Mouse (Mus musculus) common myeloid progenitor, adult 5-6 weeks (primary cell): ENCODE measurements around the gene Lbx1. TPM values are rescaled to one million over a fixed set of nuclear protein-coding genes. Genes with fewer than 3 reads are reported as not detected.

ENCODE experiments used
- ATAC-seq: replicated peaks from 2 replicates; pipeline ENCODE4 v1.8.0; 2016; ENCODE audit warnings: low read depth, mild to moderate bottlenecking, moderate TSS enrichment, inconsistent platforms; ENCODE audit not compliant: poor library complexity, severe bottlenecking
- total RNA-seq: library from RNA; stranded (forward); fragments of 200-1000, 187-1606 nt; gene quantifications from 2 replicates; pipeline ENCODE4 v1.2.3, GENCODE M21; 2017

Lbx1 gene
- total RNA-seq, 1 experiment from 2014 or later: not detected

- peak; percentile 77 for ATAC-seq
Observed at GRCm38 (mm10) chr19:45220593-45221457, 14.8 kb downstream of the Lbx1 start.

- peak; percentile 74 for ATAC-seq
Observed at GRCm38 (mm10) chr19:45216240-45216639, 19.4 kb downstream of the Lbx1 start.

- ATAC-seq: no peak
Observed at GRCm38 (mm10) chr19:45215431-45215830, 20.2 kb downstream of the Lbx1 start.

- ATAC-seq: no peak
Observed at GRCm38 (mm10) chr19:45209776-45210422, 25.7 kb downstream of the Lbx1 start.

GRCm38 (mm10) chr19:45209191-45209590, 26.4 kb downstream of the Lbx1 start:
- ATAC-seq: no peak

GRCm38 (mm10) chr19:45208438-45209060, 27.1 kb downstream of the Lbx1 start:
- ATAC-seq: no peak

- peak; percentile 90 for ATAC-seq
Observed at GRCm38 (mm10) chr19:45207662-45208437, 27.8 kb downstream of the Lbx1 start.

GRCm38 (mm10) chr19:45207153-45207552, 28.5 kb downstream of the Lbx1 start:
- no peak for ATAC-seq

- no peak for ATAC-seq
Observed at GRCm38 (mm10) chr19:45205311-45206105, 30.1 kb downstream of the Lbx1 start.

GRCm38 (mm10) chr19:45196967-45197366, 38.6 kb downstream of the Lbx1 start:
- ATAC-seq: no peak

GRCm38 (mm10) chr19:45194651-45195050, 41.0 kb downstream of the Lbx1 start:
- no peak for ATAC-seq

Other genes starting within 250 kb of the Lbx1 start
- gene Sema4g, start 246.7 kb downstream of the Lbx1 start, total RNA-seq: 0.32 TPM in 1 of 2 replicates, not detected in the other
- gene Twnk, start 230.1 kb downstream of the Lbx1 start, total RNA-seq: 31.0 and 32.2 TPM in 2 replicates
- 19.0 and 36.4 TPM in 2 replicates for gene Mrpl43, start 229.4 kb downstream of the Lbx1 start, total RNA-seq
- gene Lzts2, start 221.4 kb downstream of the Lbx1 start, total RNA-seq: 14.2 and 16.9 TPM in 2 replicates
- gene Pdzd7, start 190.1 kb downstream of the Lbx1 start, total RNA-seq: 0.23 TPM in 1 of 2 replicates, not detected in the other
- gene Sfxn3, start 188.3 kb downstream of the Lbx1 start, total RNA-seq: 8.6 and 11.0 TPM in 2 replicates
- gene Kazald1, start 160.6 kb downstream of the Lbx1 start, total RNA-seq: 0.50 and 1.1 TPM in 2 replicates
- not detected in 2 replicates for gene Tlx1, start 85.1 kb downstream of the Lbx1 start, total RNA-seq
- 19.7 and 27.1 TPM in 2 replicates for gene Btrc, start 127.9 kb upstream of the Lbx1 start, total RNA-seq